Mouse (Mus musculus): ENCODE data around the gene Bicral. TPM values are rescaled to one million over a fixed set of nuclear protein-coding genes. Genes with fewer than 3 reads are reported as not detected.

The Bicral gene
- total and polyA plus RNA-seq, 2 experiments from 2014 or later = 7.0 to 31.6 TPM

GRCm38 (mm10) chr17:46885218-46885909 is 27.1 kb upstream of the Bicral start:
- TF ChIP-seq CTCF (IDR thresholded peaks at IDR 0.05) = no peak
- H3K27me3 ChIP-seq (ENCODE audit: insufficient read depth, low read length) = no peaks in the 10 kb centered on the region
- H3K36me3 ChIP-seq (ENCODE audit: insufficient read depth, low read length) = no peaks in the 10 kb centered on the region
- H3K27ac ChIP-seq (ENCODE audit: low read depth, low read length) = no peak overlapping the region
- DNase-seq (ENCODE audit: low spot score) = no peak
- no peaks in the 10 kb centered on the region for H3K9me3 ChIP-seq (ENCODE audit: low read length)
- H3K4me1 ChIP-seq (ENCODE audit: insufficient read depth, low read length) = no peaks in the 10 kb centered on the region
- no peak for ATAC-seq (ENCODE audit: low FRiP score)
- H3K4me3 ChIP-seq (ENCODE audit: low read depth, low read length) = no peak overlapping the region
- WGBS = 76% methylated on average over 11 of the region's 11 CpGs
- no peak overlapping the region for H3K4me2 ChIP-seq (ENCODE audit: low read depth, low read length, poor library complexity, severe bottlenecking)
- no peak overlapping the region; the same call in 1 of the 2 replicates for H3K9ac ChIP-seq (replicated peaks; ENCODE audit: low read length, poor library complexity, severe bottlenecking)

- no peaks in the 10 kb centered on the region for H3K4me1 ChIP-seq (ENCODE audit: insufficient read depth, low read length)
- H3K4me2 ChIP-seq (ENCODE audit: low read depth, low read length, poor library complexity, severe bottlenecking) = no peak overlapping the region
- 97% methylated on average over 6 of the region's 6 CpGs for WGBS
- no peaks in the 10 kb centered on the region for H3K36me3 ChIP-seq (ENCODE audit: insufficient read depth, low read length)
- no peaks in the 10 kb centered on the region for H3K9me3 ChIP-seq (ENCODE audit: low read length)
- no peak overlapping the region for H3K9ac ChIP-seq (replicated peaks; ENCODE audit: low read length, poor library complexity, severe bottlenecking)
- no peak for ATAC-seq (ENCODE audit: low FRiP score)
- no peak overlapping the region for H3K4me3 ChIP-seq (ENCODE audit: low read depth, low read length)
- no peaks in the 10 kb centered on the region for H3K27me3 ChIP-seq (ENCODE audit: insufficient read depth, low read length)
- DNase-seq (ENCODE audit: low spot score) = no peak
- no peak for TF ChIP-seq CTCF (IDR thresholded peaks at IDR 0.05)
- H3K27ac ChIP-seq (ENCODE audit: low read depth, low read length) = no peak overlapping the region
Observed at GRCm38 (mm10) chr17:46884766-46885165, 26.5 kb upstream of the Bicral start.

GRCm38 (mm10) chr17:46883107-46883506 is 24.8 kb upstream of the Bicral start:
- H3K4me3 ChIP-seq (ENCODE audit: low read depth, low read length) = no peak overlapping the region
- no peak for DNase-seq (ENCODE audit: low spot score)
- H3K4me1 ChIP-seq (ENCODE audit: insufficient read depth, low read length) = no peaks in the 10 kb centered on the region
- no peaks in the 10 kb centered on the region for H3K9me3 ChIP-seq (ENCODE audit: low read length)
- no peaks in the 10 kb centered on the region for H3K36me3 ChIP-seq (ENCODE audit: insufficient read depth, low read length)
- no peak overlapping the region for H3K27ac ChIP-seq (ENCODE audit: low read depth, low read length)
- H3K9ac ChIP-seq (replicated peaks; ENCODE audit: low read length, poor library complexity, severe bottlenecking) = no peak overlapping the region
- no peak overlapping the region for H3K4me2 ChIP-seq (ENCODE audit: low read depth, low read length, poor library complexity, severe bottlenecking)
- H3K27me3 ChIP-seq (ENCODE audit: insufficient read depth, low read length) = no peaks in the 10 kb centered on the region
- TF ChIP-seq CTCF (IDR thresholded peaks at IDR 0.05) = no peak
- WGBS = 93% methylated on average over 9 of the region's 9 CpGs
- ATAC-seq (ENCODE audit: low FRiP score) = no peak

GRCm38 (mm10) chr17:46881728-46882127 is 23.4 kb upstream of the Bicral start:
- Histone ChIP-seq H3K27me3 (ENCODE audit: insufficient read depth, low read length) (no peaks in the 10 kb centered on the region), H3K27ac (ENCODE audit: low read depth, low read length) (no peak overlapping the region), H3K4me1 (ENCODE audit: insufficient read depth, low read length) (no peaks in the 10 kb centered on the region), H3K4me3 (ENCODE audit: low read depth, low read length) (no peak overlapping the region), H3K9me3 (ENCODE audit: low read length) (no peaks in the 10 kb centered on the region), H3K4me2 (ENCODE audit: low read depth, low read length, poor library complexity, severe bottlenecking) (no peak overlapping the region), H3K9ac (replicated peaks; ENCODE audit: low read length, poor library complexity, severe bottlenecking) (no peak overlapping the region), H3K36me3 (ENCODE audit: insufficient read depth, low read length) (no peaks in the 10 kb centered on the region)
- TF ChIP-seq CTCF (IDR thresholded peaks at IDR 0.05) = no peak
- DNase-seq (ENCODE audit: low spot score) = no peak
- WGBS = 87% methylated on average over 6 of the region's 6 CpGs
- ATAC-seq (ENCODE audit: low FRiP score) = no peak

GRCm38 (mm10) chr17:46880322-46880721 is 22.0 kb upstream of the Bicral start:
- Histone ChIP-seq H3K9me3 (ENCODE audit: low read length) (no peaks in the 10 kb centered on the region), H3K4me2 (ENCODE audit: low read depth, low read length, poor library complexity, severe bottlenecking) (no peak overlapping the region), H3K4me3 (ENCODE audit: low read depth, low read length) (no peak overlapping the region), H3K27ac (ENCODE audit: low read depth, low read length) (no peak overlapping the region), H3K27me3 (ENCODE audit: insufficient read depth, low read length) (no peaks in the 10 kb centered on the region), H3K4me1 (ENCODE audit: insufficient read depth, low read length) (no peaks in the 10 kb centered on the region), H3K9ac (replicated peaks; ENCODE audit: low read length, poor library complexity, severe bottlenecking) (no peak overlapping the region), H3K36me3 (ENCODE audit: insufficient read depth, low read length) (no peaks in the 10 kb centered on the region; the same call in 1 of the 2 replicates)
- no peak for DNase-seq (ENCODE audit: low spot score)
- ATAC-seq (ENCODE audit: low FRiP score) = no peak
- TF ChIP-seq CTCF (IDR thresholded peaks at IDR 0.05) = no peak
- WGBS = 78% methylated on average over 2 of the region's 2 CpGs

GRCm38 (mm10) chr17:46879841-46880311 is 21.6 kb upstream of the Bicral start:
- H3K4me2 ChIP-seq (ENCODE audit: low read depth, low read length, poor library complexity, severe bottlenecking) = no peak overlapping the region
- H3K36me3 ChIP-seq (ENCODE audit: insufficient read depth, low read length) = no peaks in the 10 kb centered on the region; the same call in 1 of the 2 replicates
- H3K9me3 ChIP-seq (ENCODE audit: low read length) = no peaks in the 10 kb centered on the region
- DNase-seq (ENCODE audit: low spot score) (peak; percentile 40), ATAC-seq (ENCODE audit: low FRiP score) (no peak)
- no peak overlapping the region for H3K27ac ChIP-seq (ENCODE audit: low read depth, low read length)
- H3K4me3 ChIP-seq (ENCODE audit: low read depth, low read length) = no peak overlapping the region
- H3K27me3 ChIP-seq (ENCODE audit: insufficient read depth, low read length) = no peaks in the 10 kb centered on the region
- no peak for TF ChIP-seq CTCF (IDR thresholded peaks at IDR 0.05)
- 44% methylated on average over 14 of the region's 14 CpGs for WGBS
- no peak overlapping the region for H3K9ac ChIP-seq (replicated peaks; ENCODE audit: low read length, poor library complexity, severe bottlenecking)
- H3K4me1 ChIP-seq (ENCODE audit: insufficient read depth, low read length) = no peaks in the 10 kb centered on the region
